Mouse (Mus musculus): ENCODE measurements around the gene Hs2st1.

The Hs2st1 gene

GRCm38 (mm10) chr3:144384648-144385047 lies 185.3 kb downstream of the Hs2st1 start:
- in situ Hi-C loops (cut with MboI; ENCODE audit: low pct_unique_long_range_greater_than_20kb in 1 of 2, low sequenced_read_pairs in 2 of 2, unreplicated experiment in 1 of 2), result no loop called here

DNA sequence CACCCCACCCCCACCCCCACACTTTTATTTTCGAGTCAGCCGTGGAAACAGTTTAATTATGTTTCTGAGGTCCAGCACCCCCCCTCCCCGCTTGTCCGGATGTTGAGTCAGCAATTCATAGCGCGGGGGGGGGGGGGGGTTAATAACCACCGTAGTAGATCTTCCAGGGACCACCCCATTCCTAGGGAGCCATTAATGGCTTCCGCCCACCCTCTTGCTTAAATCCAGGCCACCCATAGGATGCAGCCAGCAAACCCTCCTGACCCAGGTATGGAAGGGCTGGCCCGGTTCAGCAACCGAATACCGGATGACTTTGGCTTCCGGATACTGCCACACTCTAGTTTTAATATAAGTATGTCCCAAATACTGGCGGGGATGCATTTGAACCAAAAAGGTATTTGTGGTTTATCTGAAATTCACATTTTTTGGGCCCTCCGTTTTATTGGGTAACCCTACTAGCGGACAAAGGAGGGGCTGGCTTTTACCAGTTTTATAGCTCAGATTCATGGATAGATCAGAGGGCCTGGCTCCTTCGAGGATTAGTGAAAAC lies 188.5 kb downstream of the Hs2st1 start:
- in situ Hi-C loops (cut with MboI; ENCODE audit: low pct_unique_long_range_greater_than_20kb in 1 of 2, low sequenced_read_pairs in 2 of 2, unreplicated experiment in 1 of 2), result no loop called here

- in situ Hi-C loops (cut with MboI; ENCODE audit: low pct_unique_long_range_greater_than_20kb in 1 of 2, low sequenced_read_pairs in 2 of 2, unreplicated experiment in 1 of 2), result no loop called here
These were observed 189.1 kb downstream of the Hs2st1 start for GRCm38 (mm10) chr3:144380921-144381320.

- in situ Hi-C loops (cut with MboI; ENCODE audit: low pct_unique_long_range_greater_than_20kb in 1 of 2, low sequenced_read_pairs in 2 of 2, unreplicated experiment in 1 of 2), result no loop called here
These were observed 190.2 kb downstream of the Hs2st1 start for GRCm38 (mm10) chr3:144379801-144380200.
